Mouse (Mus musculus) spleen, adult 2 months (tissue): ENCODE data around the gene Tmem219. TPM values are rescaled to one million over a fixed set of nuclear protein-coding genes. Genes with fewer than 3 reads are reported as not detected.

Source experiments
- DNase-seq, 2 experiments: peaks; one replicate each; pipeline versions ENCODE4 v3.0.0 to v3.0.0-alpha.2; 2012 to 2021; ENCODE audit warnings: low spot score in 2 of 2, low read depth in 1 of 2
- H3K27ac ChIP-seq: fragments of 200-500 bp; 2 replicates; pipeline ENCODE4 v1.5.1; 2012; ENCODE audit warnings: low read length, inconsistent platforms; ENCODE audit not compliant: insufficient read depth
- H3K27me3 ChIP-seq: fragments of 200-500 bp; 2 replicates; pipeline ENCODE4 v1.6.1; 2012; ENCODE audit warnings: mild to moderate bottlenecking, moderate library complexity, low read length, inconsistent platforms; ENCODE audit not compliant: control insufficient read depth, insufficient read depth
- H3K36me3 ChIP-seq: fragments of 200-500 bp; 2 replicates; pipeline ENCODE4 v1.6.1; 2012; ENCODE audit warnings: mild to moderate bottlenecking, low read length, inconsistent platforms; ENCODE audit not compliant: control insufficient read depth, insufficient read depth
- H3K4me1 ChIP-seq: fragments of 200-500 bp; 2 replicates; pipeline ENCODE4 v1.6.1; 2011; ENCODE audit warnings: inconsistent platforms; ENCODE audit not compliant: control insufficient read depth, insufficient read depth, insufficient read length
- H3K4me3 ChIP-seq: fragments of 200-500 bp; 2 replicates; pipeline ENCODE4 v1.5.1; 2011; ENCODE audit warnings: mild to moderate bottlenecking, inconsistent platforms; ENCODE audit not compliant: insufficient read depth, insufficient read length; ENCODE audit errors: extremely low read depth
- CTCF ChIP-seq: fragments of 200-500 bp; IDR thresholded peaks from 2 replicates; pipeline ENCODE4 v1.5.1; 2011; ENCODE audit warnings: mild to moderate bottlenecking, inconsistent platforms; ENCODE audit not compliant: insufficient read depth, insufficient read length, insufficient replicate concordance; ENCODE audit errors: extremely low read depth
- POLR2A ChIP-seq: fragments of 200-500 bp; IDR thresholded peaks from 2 replicates; pipeline ENCODE4 v1.6.1; 2011; ENCODE audit warnings: low read depth, low read length, inconsistent platforms
- WGBS: fragments of 180-500 bp; shearing (Covaris S2); methylation state at CpG from one replicate; pipeline ENCODE4 v1.1.7; 2018; 5-methylcytosine and 5-hydroxymethylcytosine counted together
- polyA plus RNA-seq: library from polyadenylated mRNA; depleted of rRNA; stranded (reverse); fragments of >200 nt; gene quantifications from 2 replicates; pipeline ENCODE4 v1.2.3, GENCODE M21; 2012

Tmem219 gene
- polyA plus RNA-seq, 1 experiment: 81.7 TPM

DNA sequence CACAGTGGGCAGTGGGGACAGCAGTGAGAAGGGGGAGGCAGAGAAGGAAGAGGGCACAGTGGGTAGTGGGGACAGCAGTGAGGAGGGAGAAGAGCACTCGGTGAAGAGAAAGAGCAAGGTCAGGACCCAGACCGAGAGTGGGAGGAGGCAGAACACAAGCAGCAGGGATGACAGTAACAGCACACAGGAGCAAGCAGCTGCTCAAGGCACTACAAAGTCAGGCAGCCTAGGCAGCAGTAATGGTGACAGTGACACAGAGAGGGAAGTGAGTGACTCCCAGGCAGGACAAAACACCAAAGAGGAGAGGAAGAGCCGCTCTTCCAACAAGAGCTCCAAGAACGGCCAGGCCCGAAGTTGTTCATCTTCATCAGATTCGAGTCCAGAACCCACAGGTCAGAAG is 58.9 kb downstream of the Tmem219 start:
- Histone ChIP-seq H3K4me3 (no peak overlapping the region), H3K27ac (no peak overlapping the region), H3K27me3 (no peaks in the 10 kb centered on the region), H3K4me1 (no peaks in the 10 kb centered on the region; the same call in 1 of the 2 replicates), H3K36me3 (peaks cover 26% of the 10 kb centered on the region)
- no peak for TF ChIP-seq POLR2A
- TF ChIP-seq CTCF: no peak
- DNase-seq: no peak
- WGBS: 76% methylated on average over 6 of the region's 6 CpGs

DNA sequence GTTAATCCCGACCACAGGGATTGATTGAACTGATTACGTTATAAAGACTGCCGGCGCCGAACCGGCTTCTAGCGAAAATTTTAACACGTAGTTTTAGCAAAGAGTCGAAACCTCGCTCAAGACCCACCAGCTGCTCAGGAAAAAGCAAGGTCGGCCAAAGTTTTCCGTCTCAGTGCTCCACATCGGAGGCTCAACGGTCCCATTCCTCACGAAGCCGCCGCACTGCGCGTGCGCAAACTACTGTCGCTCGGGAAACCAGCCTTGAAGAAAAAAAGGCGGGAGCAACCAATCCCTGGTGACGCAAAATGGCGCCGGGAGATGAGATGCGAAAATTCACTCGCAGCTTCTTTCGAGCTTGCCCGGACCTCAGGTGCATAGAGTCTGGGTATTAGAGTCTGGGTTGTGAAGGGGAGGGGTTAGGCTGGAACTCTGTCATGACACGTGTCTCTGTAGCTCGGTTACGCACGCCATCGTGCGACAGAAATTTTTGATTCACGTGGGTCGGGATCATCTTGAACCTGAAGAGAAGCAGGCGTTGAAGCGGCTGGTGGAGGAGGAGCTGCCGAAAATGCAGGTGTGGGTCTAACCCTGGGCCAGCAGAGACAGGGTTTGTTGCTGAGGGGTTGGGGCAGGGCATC is 60.5 kb downstream of the Tmem219 start, which contains the start of gene Ino80e:
Gene Ino80e, minus strand, starts transcription at position 231 of the 638 bp plus-strand sequence.
- peak; percentile 71 to 84 for DNase-seq
- under 1% methylated on average over 41 of the region's 41 CpGs for WGBS
- Histone ChIP-seq H3K36me3 (peaks cover 18% of the 10 kb centered on the region), H3K4me1 (no peaks in the 10 kb centered on the region; the same call in 1 of the 2 replicates), H3K27me3 (no peaks in the 10 kb centered on the region), H3K27ac (peak within 1 kb of the TSS; percentile 71), H3K4me3 (peak within 1 kb of the TSS; percentile 76)
- TF ChIP-seq CTCF (no peak), POLR2A (no peak)

- under 1% methylated on average over 42 of the region's 42 CpGs for WGBS
- peaks cover 14% of the 10 kb centered on the region for H3K36me3 ChIP-seq
- peak within 1 kb of the TSS; percentile 76 for H3K4me3 ChIP-seq
- H3K27me3 ChIP-seq: no peaks in the 10 kb centered on the region
- peak; percentile 60 for TF ChIP-seq POLR2A
- no peak for TF ChIP-seq CTCF
- H3K4me1 ChIP-seq: no peaks in the 10 kb centered on the region; the same call in 1 of the 2 replicates
- peak within 1 kb of the TSS; percentile 71 for H3K27ac ChIP-seq
- peak; percentile 79 to 95 for DNase-seq
These were observed 61.1 kb downstream of the Tmem219 start, which contains the start of gene Hirip3 for GRCm38 (mm10) chr7:126861429-126862130. Gene Hirip3, plus strand, starts transcription at chr7:126861972.

GRCm38 (mm10) chr7:126860987-126861386 is 61.7 kb downstream of the Tmem219 start:
- Histone ChIP-seq H3K27ac (no peak overlapping the region; the same call in 1 of the 2 replicates), H3K4me1 (no peaks in the 10 kb centered on the region; the same call in 1 of the 2 replicates), H3K4me3 (peak overlapping the region; percentile 76), H3K36me3 (peaks cover 11% of the 10 kb centered on the region), H3K27me3 (no peaks in the 10 kb centered on the region)
- DNase-seq: no peak
- 40% methylated on average over 5 of the region's 5 CpGs for WGBS
- TF ChIP-seq CTCF: no peak
- no peak for TF ChIP-seq POLR2A

DNA sequence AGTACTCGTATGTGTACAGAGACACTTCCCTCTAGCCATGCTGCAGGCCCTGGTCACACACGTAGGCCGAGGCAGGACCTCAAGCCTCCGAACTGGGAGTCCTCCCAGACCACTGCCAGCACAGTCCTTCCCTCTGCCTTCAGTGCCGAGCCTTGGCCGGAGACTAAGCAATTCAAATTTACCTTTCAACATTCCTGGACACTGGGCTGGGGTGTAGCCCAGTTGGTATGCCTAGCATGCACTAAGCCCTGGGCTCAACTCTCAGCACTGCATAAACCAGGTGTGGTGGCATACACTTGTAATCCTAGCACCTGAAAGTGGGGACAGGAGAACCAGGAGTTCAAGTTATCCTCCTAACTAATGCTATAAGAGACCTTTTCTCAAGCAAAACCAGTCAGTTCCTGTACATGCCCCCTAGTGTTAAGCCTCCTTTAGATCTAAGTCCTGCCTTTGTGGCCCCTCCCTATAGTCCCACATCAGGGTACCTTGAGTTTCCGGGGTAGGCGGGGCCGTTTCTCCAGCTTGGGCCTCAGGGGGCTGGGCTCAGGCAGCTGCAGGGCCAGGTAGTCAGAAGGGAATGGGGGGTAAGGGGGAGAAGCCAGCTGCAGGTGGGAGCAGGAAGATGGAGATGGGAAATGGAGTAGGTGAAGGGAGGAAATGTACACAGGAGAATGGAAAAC is 65.8 kb downstream of the Tmem219 start:
- Histone ChIP-seq H3K4me1 (no peaks in the 10 kb centered on the region; the same call in 1 of the 2 replicates), H3K27me3 (no peaks in the 10 kb centered on the region), H3K36me3 (peaks cover 31% of the 10 kb centered on the region), H3K4me3 (no peak overlapping the region), H3K27ac (no peak overlapping the region)
- no peak for TF ChIP-seq CTCF
- no peak for TF ChIP-seq POLR2A
- WGBS: 81% methylated on average over 9 of the region's 9 CpGs
- no peak for DNase-seq

GRCm38 (mm10) chr7:126855641-126856040 is 67.1 kb downstream of the Tmem219 start:
- Histone ChIP-seq H3K4me3 (no peak overlapping the region), H3K4me1 (no peaks in the 10 kb centered on the region), H3K36me3 (peaks cover 33% of the 10 kb centered on the region), H3K27me3 (no peaks in the 10 kb centered on the region), H3K27ac (no peak overlapping the region)
- TF ChIP-seq POLR2A (no peak), CTCF (no peak)
- no peak for DNase-seq
- WGBS: 95% methylated on average over 3 of the region's 3 CpGs
